In the genomic region with DNA sequence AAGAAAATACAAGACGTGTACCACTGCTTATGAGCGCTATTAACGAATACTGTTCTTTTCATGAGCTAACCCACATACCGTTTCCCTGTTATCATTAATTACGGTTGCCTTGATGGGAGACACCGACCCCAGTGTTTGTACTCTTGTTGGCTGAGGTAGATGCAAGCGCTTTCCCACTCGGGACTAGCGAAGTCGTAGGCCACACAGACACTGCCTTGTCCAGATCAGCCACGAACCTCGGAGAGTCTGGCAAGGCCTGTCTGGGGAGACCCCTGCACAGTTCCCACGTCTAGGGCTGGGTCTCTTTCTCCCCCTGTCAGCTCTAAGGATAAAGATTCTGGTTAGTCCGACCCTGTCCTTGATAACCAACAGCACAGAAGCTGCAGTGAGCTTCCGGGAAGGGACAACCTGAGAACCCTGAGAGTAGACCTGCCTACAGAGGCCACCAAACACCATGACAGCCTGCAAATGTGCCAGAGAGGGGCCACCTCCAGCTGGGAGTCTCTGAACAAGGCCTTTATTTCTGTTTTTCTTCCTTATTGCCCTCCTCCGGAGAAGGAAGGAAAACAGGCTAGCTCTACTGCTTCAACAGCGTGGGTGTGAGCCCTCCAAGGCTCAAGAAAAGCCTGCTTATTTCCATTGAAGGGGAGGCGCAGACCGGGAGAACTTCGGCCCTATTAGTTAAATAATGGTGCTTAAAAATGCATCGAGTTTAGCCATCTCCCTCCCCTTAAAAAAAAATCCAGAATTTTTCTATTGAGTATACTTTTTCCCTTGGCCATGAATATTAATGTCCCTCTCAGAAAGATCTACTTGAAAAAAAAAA, we compare ENCODE assay signal across 13 mouse cellular contexts.
DNase-seq lines count a peak whose midpoint lies in the region; ATAC-seq and TF ChIP-seq lines count a peak whose summit lies in the region.
"Had no signal": no experiment of that assay in that cellular context is flagged by ENCODE, and none has a peak within 500 bp of the region (broad histone marks: within the 10 kb centered on the region; RNA-seq: fewer than 3 reads in every experiment).

No protein-coding gene starts in this region.

- no peaks in the 10 kb centered on the region for H3K36me3 ChIP-seq in forebrain, embryonic 14.5 days (ENCODE audit: control insufficient read depth, insufficient read depth, low read length)
- no peaks in the 10 kb centered on the region for H3K36me3 ChIP-seq in hindbrain, embryonic 16.5 days (ENCODE audit: control insufficient read depth, insufficient read depth, low read length)
- no peaks in the 10 kb centered on the region for H3K36me3 ChIP-seq in midbrain, embryonic 14.5 days (ENCODE audit: control insufficient read depth, insufficient read depth, low read length)
- H3K36me3 ChIP-seq in thymus, adult 2 months (ENCODE audit: control insufficient read depth, insufficient read depth, low read length) = no peaks in the 10 kb centered on the region
- H3K36me3 ChIP-seq: heart, embryonic 13.5 days had no signal

- peak; percentile 37 for ATAC-seq in forebrain, embryonic 14.5 days
- no peak for ATAC-seq in hindbrain, embryonic 16.5 days
- no peak for ATAC-seq in midbrain, embryonic 14.5 days (ENCODE audit: low FRiP score, low TSS enrichment)
- ATAC-seq in cerebellum, adult (ENCODE audit: insufficient number of reproducible peaks, low FRiP score, low TSS enrichment) = no peak
- ATAC-seq: lung, postnatal 0 days had no signal

- peak overlapping the region; percentile 45 for H3K4me2 ChIP-seq in forebrain, embryonic 14.5 days (ENCODE audit: low read length)
- H3K4me2 ChIP-seq in hindbrain, embryonic 16.5 days (ENCODE audit: low read length) = no peak overlapping the region; the same call in 1 of the 2 replicates
- H3K4me2 ChIP-seq in midbrain, embryonic 14.5 days (ENCODE audit: low read length) = peak overlapping the region; percentile 49
- H3K4me2 ChIP-seq: liver, embryonic 11.5 days had no signal

- peak; percentile 16 for DNase-seq in brain, adult 2 months (ENCODE audit: low read depth, low spot score)
- peak; percentile 23 for DNase-seq in forebrain, embryonic 14.5 days (ENCODE audit: low spot score)
- DNase-seq in midbrain, embryonic 14.5 days = peak; percentile 57
- no peak for DNase-seq in thymus, adult 2 months
- DNase-seq in adrenal gland, postnatal 14 days = no peak
- DNase-seq in urinary bladder, postnatal 14 days (ENCODE audit: low spot score) = no peak
- DNase-seq: adrenal gland, postnatal 10 days; gastrocnemius, postnatal 25 days had no signal

- no peak for TF ChIP-seq CTCF in thymus, adult 2 months (IDR thresholded peaks at IDR 0.05; ENCODE audit: borderline replicate concordance, control insufficient read depth, extremely low read depth, insufficient read depth, low read length, poor library complexity)

- TF ChIP-seq POLR2A in thymus, adult 2 months (IDR thresholded peaks at IDR 0.05; ENCODE audit: control insufficient read depth, extremely low read depth, insufficient read depth, low read length, poor library complexity) = no peak

- H3K27me3 ChIP-seq in forebrain, embryonic 14.5 days (replicated peaks; ENCODE audit: control insufficient read depth, insufficient read depth, low read length) = no peaks in the 10 kb centered on the region
- H3K27me3 ChIP-seq in hindbrain, embryonic 16.5 days (replicated peaks; ENCODE audit: control insufficient read depth, insufficient read depth, low read length) = peaks cover 2% of the 10 kb centered on the region; the same call in 1 of the 2 replicates
- no peaks in the 10 kb centered on the region for H3K27me3 ChIP-seq in midbrain, embryonic 14.5 days (ENCODE audit: control insufficient read depth, insufficient read depth, low read length)
- no peaks in the 10 kb centered on the region for H3K27me3 ChIP-seq in thymus, adult 2 months (ENCODE audit: control insufficient read depth, insufficient read depth, low read length)

- peak overlapping the region; percentile 41; the same call in 1 of the 2 replicates for H3K9ac ChIP-seq in forebrain, embryonic 14.5 days (ENCODE audit: low read length)
- H3K9ac ChIP-seq in hindbrain, embryonic 16.5 days (ENCODE audit: low read depth, low read length) = peak overlapping the region; percentile 41
- H3K9ac ChIP-seq in midbrain, embryonic 14.5 days (replicated peaks; ENCODE audit: low read length) = peak overlapping the region; percentile 39
- H3K9ac ChIP-seq: heart, embryonic 13.5 days had no signal

- peak overlapping the region; percentile 92 for H3K27ac ChIP-seq in forebrain, embryonic 14.5 days (ENCODE audit: low read depth, low read length)
- H3K27ac ChIP-seq in hindbrain, embryonic 16.5 days (ENCODE audit: low read depth, low read length) = peak overlapping the region; percentile 65
- peak overlapping the region; percentile 96 for H3K27ac ChIP-seq in midbrain, embryonic 14.5 days (replicated peaks; ENCODE audit: low read depth, low read length)
- H3K27ac ChIP-seq in thymus, adult 2 months (ENCODE audit: control insufficient read depth, insufficient read depth, low read length) = no peak overlapping the region
- H3K27ac ChIP-seq: heart, embryonic 13.5 days had no signal

- WGBS in forebrain, embryonic 14.5 days = 14% methylated on average over 21 of the region's 21 CpGs
- WGBS in hindbrain, embryonic 16.5 days = 37% methylated on average over 21 of the region's 21 CpGs
- WGBS in midbrain, embryonic 14.5 days = 43% methylated on average over 21 of the region's 21 CpGs
- WGBS in thymus, adult 2 months = 81% methylated on average over 21 of the region's 21 CpGs

- peaks cover 34% of the 10 kb centered on the region for H3K4me1 ChIP-seq in forebrain, embryonic 14.5 days (ENCODE audit: control insufficient read depth, insufficient read depth, low read length)
- H3K4me1 ChIP-seq in hindbrain, embryonic 16.5 days (ENCODE audit: control insufficient read depth, insufficient read depth, low read depth, low read length) = peaks cover 21% of the 10 kb centered on the region
- H3K4me1 ChIP-seq in midbrain, embryonic 14.5 days (ENCODE audit: control insufficient read depth, insufficient read depth, low read length) = peaks cover 39% of the 10 kb centered on the region
- H3K4me1 ChIP-seq in thymus, adult 2 months (replicated peaks; ENCODE audit: control insufficient read depth, insufficient read depth, low read length) = no peaks in the 10 kb centered on the region

- H3K4me3 ChIP-seq in forebrain, embryonic 14.5 days (ENCODE audit: low read depth, low read length) = no peak overlapping the region
- no peak overlapping the region for H3K4me3 ChIP-seq in hindbrain, embryonic 16.5 days (ENCODE audit: low read length)
- H3K4me3 ChIP-seq in midbrain, embryonic 14.5 days (replicated peaks; ENCODE audit: low read depth, low read length) = no peak overlapping the region
- H3K4me3 ChIP-seq in thymus, adult 2 months (ENCODE audit: control insufficient read depth, insufficient read depth, low read length) = no peak overlapping the region
- H3K4me3 ChIP-seq: heart, embryonic 13.5 days had no signal

- H3K9me3 ChIP-seq in forebrain, embryonic 14.5 days (replicated peaks; ENCODE audit: control insufficient read depth, low read length) = no peaks in the 10 kb centered on the region
- no peaks in the 10 kb centered on the region for H3K9me3 ChIP-seq in hindbrain, embryonic 16.5 days (ENCODE audit: control insufficient read depth, low read length)
- H3K9me3 ChIP-seq in midbrain, embryonic 14.5 days (ENCODE audit: control insufficient read depth, low read length) = no peaks in the 10 kb centered on the region
- H3K9me3 ChIP-seq: heart, embryonic 13.5 days had no signal

Comparison
In these comparisons a context has a peak if more than half of its experiments do, and no peak if none do; other contexts are left out.
1. DNase-seq: peak in brain, adult 2 months (single experiment), forebrain, embryonic 14.5 days (single experiment) and midbrain, embryonic 14.5 days (single experiment); none in thymus, adult 2 months (single experiment), adrenal gland, postnatal 14 days (single experiment) and urinary bladder, postnatal 14 days (single experiment).
2. Peak in every context shown above with its lines, with median percentiles within 50 percentile points of each other: H3K9ac ChIP-seq.